Mouse (Mus musculus): ENCODE results near the gene Bcar3.

GRCm38 (mm10) chr3:122506343-122506916 is 212.5 kb downstream of the Bcar3 start:
- TF ChIP-seq CTCF (IDR thresholded peaks at IDR 0.05; ENCODE audit: insufficient read depth, low read length) (no peak), POLR2A (IDR thresholded peaks at IDR 0.05; ENCODE audit: borderline replicate concordance, extremely low read depth, low read depth, low read length) (no peak)

All from lung, adult 2 months (tissue).